Mouse (Mus musculus) G1E (cell line): ENCODE measurements around the gene Mknk2.
A peak's percentile ranks its signal among the peaks of the same experiment; 100 is the strongest.

ENCODE experiments used
- CTCF ChIP-seq: IDR thresholded peaks from 2 replicates; pipeline ENCODE4 v1.5.1; 2012; ENCODE audit warnings: low read depth, low read length, inconsistent platforms, mixed read lengths
- GATA1 ChIP-seq: IDR thresholded peaks from 2 replicates; pipeline ENCODE4 v1.6.1; 2012; ENCODE audit warnings: borderline replicate concordance, low read length, inconsistent platforms, mixed read lengths
- POLR2AphosphoS5 ChIP-seq: IDR thresholded peaks from 2 replicates; pipeline ENCODE4 v1.6.1; 2012; ENCODE audit warnings: low read depth, low read length, inconsistent platforms; ENCODE audit not compliant: insufficient replicate concordance

GRCm38 (mm10) chr10:80659213-80659612 lies 18.7 kb downstream of the Mknk2 start:
- TF ChIP-seq CTCF (peak; percentile 34), POLR2AphosphoS5 (no peak), GATA1 (no peak)
